Mouse (Mus musculus) intestine, embryonic 15.5 days (tissue): ENCODE measurements around the gene Gk. TPM values are rescaled to one million over a fixed set of nuclear protein-coding genes. Genes with fewer than 3 reads are reported as not detected.

Experiments
- ATAC-seq: fragments of 200-750 bp; cut with Nextera tagmentation; 2 replicates; pipeline ENCODE4 v1.8.0; 2017; ENCODE audit warnings: moderate TSS enrichment, moderate library complexity
- H3K27ac ChIP-seq: fragments of 300-500 bp; sonication (generic); 2 replicates; pipeline ENCODE4 v1.5.1; 2015; ENCODE audit warnings: mild to moderate bottlenecking, inconsistent platforms
- H3K27me3 ChIP-seq: fragments of 300-500 bp; sonication (generic); replicated peaks from 2 replicates; pipeline ENCODE4 v1.6.1; 2015; ENCODE audit warnings: inconsistent platforms
- H3K36me3 ChIP-seq: fragments of 300-500 bp; sonication (generic); 2 replicates; pipeline ENCODE4 v1.6.1; 2015; ENCODE audit warnings: inconsistent platforms
- H3K4me1 ChIP-seq: fragments of 300-500 bp; sonication (generic); replicated peaks from 2 replicates; pipeline ENCODE4 v1.6.1; 2015; ENCODE audit warnings: inconsistent platforms
- H3K4me2 ChIP-seq: fragments of 300-500 bp; sonication (generic); replicated peaks from 2 replicates; pipeline ENCODE4 v1.6.1; 2015; ENCODE audit warnings: mild to moderate bottlenecking, inconsistent platforms
- H3K4me3 ChIP-seq: fragments of 300-500 bp; sonication (generic); replicated peaks from 2 replicates; pipeline ENCODE4 v1.5.1; 2015; ENCODE audit warnings: inconsistent platforms
- H3K9ac ChIP-seq: fragments of 300-500 bp; sonication (generic); 2 replicates; pipeline ENCODE4 v1.6.1; 2015; ENCODE audit warnings: inconsistent platforms
- H3K9me3 ChIP-seq: fragments of 300-500 bp; sonication (generic); 2 replicates; pipeline ENCODE4 v1.6.1; 2016; ENCODE audit warnings: inconsistent platforms
- WGBS: fragments of 180-500 bp; shearing (Covaris S2); methylation state at CpG from one replicate; pipeline ENCODE4 v1.1.7; 2015; 5-methylcytosine and 5-hydroxymethylcytosine counted together
- polyA plus RNA-seq: library from polyadenylated mRNA; unstranded; fragments of >200 nt; fragmentation: Nextera tagmentation; extraction: Ambion mirVana; gene quantifications from 2 replicates; pipeline ENCODE4 v1.2.1, GENCODE M21; 2015

Gk gene
- polyA plus RNA-seq, 1 experiment from 2014 or later = 24.5 TPM

DNA sequence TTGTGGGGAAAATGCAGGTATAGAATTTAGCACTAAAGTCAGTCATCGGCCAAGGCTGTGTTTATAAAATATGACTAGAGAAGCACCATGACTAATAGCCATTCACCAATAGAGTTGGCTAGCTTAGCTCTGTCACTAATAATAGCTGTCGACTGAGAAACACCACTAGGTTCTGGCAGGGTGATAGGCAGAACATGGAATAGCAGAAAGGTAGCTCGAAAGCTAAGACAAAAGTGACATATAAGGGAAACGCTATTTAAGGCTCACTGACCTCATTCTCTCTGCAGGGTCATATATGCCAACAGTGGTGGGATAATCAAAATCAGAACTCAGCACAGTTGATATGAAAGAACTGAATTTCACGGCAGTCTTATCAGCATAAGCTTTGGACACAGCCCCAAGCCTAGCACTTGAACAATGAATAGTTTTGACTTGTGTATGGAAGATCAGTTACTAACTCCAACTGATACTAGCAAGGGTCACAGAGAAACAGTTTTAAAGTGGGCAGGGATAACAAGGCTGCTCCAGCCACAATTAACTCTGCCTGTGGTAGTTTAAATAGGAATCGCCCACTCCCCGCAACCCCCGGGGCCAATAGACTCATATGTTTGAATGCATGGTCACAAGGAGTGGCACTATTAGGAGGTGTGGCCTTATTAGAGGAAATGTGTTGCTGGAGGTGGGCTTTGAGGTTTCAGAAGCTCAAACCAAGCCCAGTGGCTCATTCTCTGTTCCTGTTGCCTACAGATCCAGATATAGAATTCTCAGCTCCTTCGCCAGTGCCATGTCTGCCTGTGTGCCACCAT is 45.3 kb downstream of the Gk start:
- H3K27me3 ChIP-seq = no peaks in the 10 kb centered on the region
- no peak overlapping the region for H3K27ac ChIP-seq
- no peak overlapping the region for H3K9ac ChIP-seq
- no peak overlapping the region for H3K4me3 ChIP-seq
- H3K36me3 ChIP-seq = no peaks in the 10 kb centered on the region
- no peak for ATAC-seq
- WGBS = 88% methylated on average over 9 of the region's 9 CpGs
- H3K4me1 ChIP-seq = no peaks in the 10 kb centered on the region
- H3K9me3 ChIP-seq = no peaks in the 10 kb centered on the region
- no peak overlapping the region for H3K4me2 ChIP-seq

DNA sequence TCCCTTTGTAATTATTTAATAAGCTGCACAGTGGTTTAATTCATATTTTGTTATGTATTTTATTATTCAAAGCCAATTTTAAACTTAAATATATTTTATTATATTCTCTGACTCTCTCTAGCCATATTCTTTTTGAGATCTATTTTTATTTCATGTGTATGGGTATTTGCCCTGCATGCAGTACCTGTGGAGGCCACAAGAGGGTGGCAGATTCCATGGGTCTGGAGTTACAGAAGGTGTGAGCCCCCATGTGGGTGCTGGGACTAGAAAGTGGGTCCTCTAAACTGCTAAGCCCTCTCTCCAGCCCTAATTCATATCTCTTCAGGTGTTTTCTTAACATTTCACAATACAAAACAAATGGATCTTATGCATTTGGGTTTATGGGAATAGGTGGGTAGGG is 55.4 kb downstream of the Gk start:
- H3K4me1 ChIP-seq = no peaks in the 10 kb centered on the region
- H3K9me3 ChIP-seq = no peaks in the 10 kb centered on the region
- no peak for ATAC-seq
- no peak overlapping the region for H3K4me3 ChIP-seq
- H3K27ac ChIP-seq = no peak overlapping the region
- H3K36me3 ChIP-seq = no peaks in the 10 kb centered on the region
- H3K27me3 ChIP-seq = no peaks in the 10 kb centered on the region
- H3K9ac ChIP-seq = no peak overlapping the region
- H3K4me2 ChIP-seq = no peak overlapping the region

- Histone ChIP-seq H3K4me2 (no peak overlapping the region), H3K27me3 (no peaks in the 10 kb centered on the region), H3K27ac (no peak overlapping the region), H3K4me3 (no peak overlapping the region), H3K9me3 (no peaks in the 10 kb centered on the region), H3K4me1 (no peaks in the 10 kb centered on the region), H3K36me3 (no peaks in the 10 kb centered on the region), H3K9ac (no peak overlapping the region)
- 73% methylated on average over 3 of the region's 3 CpGs for WGBS
- ATAC-seq = no peak
Measured at GRCm38 (mm10) chrX:85710399-85710798, 66.2 kb downstream of the Gk start.

GRCm38 (mm10) chrX:85705715-85706114 is 70.9 kb downstream of the Gk start:
- ATAC-seq = no peak
- 90% methylated on average over 3 of the region's 3 CpGs for WGBS

GRCm38 (mm10) chrX:85683723-85684122 is 92.9 kb downstream of the Gk start:
- WGBS = 60% methylated on average over 2 of the region's 2 CpGs
- no peak for ATAC-seq
- Histone ChIP-seq H3K9me3 (no peaks in the 10 kb centered on the region), H3K9ac (no peak overlapping the region), H3K4me3 (no peak overlapping the region), H3K36me3 (no peaks in the 10 kb centered on the region), H3K27ac (no peak overlapping the region), H3K27me3 (no peaks in the 10 kb centered on the region), H3K4me2 (no peak overlapping the region), H3K4me1 (no peaks in the 10 kb centered on the region)

More at GRCm38 (mm10) chrX:85705715-85706114, 70.9 kb downstream of the Gk start:
- Histone ChIP-seq H3K4me3 (no peak overlapping the region), H3K9ac (no peak overlapping the region), H3K9me3 (no peaks in the 10 kb centered on the region), H3K4me1 (no peaks in the 10 kb centered on the region), H3K36me3 (no peaks in the 10 kb centered on the region), H3K27ac (no peak overlapping the region), H3K4me2 (no peak overlapping the region), H3K27me3 (no peaks in the 10 kb centered on the region)

DNA sequence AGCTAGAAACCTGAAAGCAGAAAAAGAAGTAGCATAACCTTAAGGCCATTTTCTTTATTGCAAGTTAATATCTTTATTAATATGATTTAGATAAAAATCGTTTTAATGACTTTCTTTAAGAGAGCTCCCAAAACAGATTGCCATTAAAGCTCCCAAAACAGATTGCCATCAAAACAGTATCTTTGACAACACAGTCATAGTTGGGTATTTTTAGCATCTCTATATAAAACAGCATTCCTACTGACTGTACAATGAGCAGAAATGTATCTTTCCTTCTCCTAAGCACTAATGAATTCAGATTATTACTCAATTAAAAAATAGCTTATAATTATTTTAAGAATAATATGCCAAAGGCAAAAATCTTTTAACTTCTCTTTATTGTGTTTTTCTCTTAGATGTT is 94.5 kb downstream of the Gk start:
- Histone ChIP-seq H3K9me3 (no peaks in the 10 kb centered on the region), H3K27ac (no peak overlapping the region), H3K4me2 (no peak overlapping the region), H3K4me1 (no peaks in the 10 kb centered on the region), H3K27me3 (no peaks in the 10 kb centered on the region), H3K36me3 (no peaks in the 10 kb centered on the region), H3K4me3 (no peak overlapping the region), H3K9ac (no peak overlapping the region)
- 65% methylated on average over 1 of the region's 1 CpGs for WGBS
- no peak for ATAC-seq

- H3K4me3 ChIP-seq = no peak overlapping the region
- no peak overlapping the region for H3K9ac ChIP-seq
- no peaks in the 10 kb centered on the region for H3K36me3 ChIP-seq
- ATAC-seq = no peak
- H3K9me3 ChIP-seq = no peaks in the 10 kb centered on the region
- WGBS = 18% methylated on average over 7 of the region's 7 CpGs
- no peak overlapping the region for H3K27ac ChIP-seq
- no peaks in the 10 kb centered on the region for H3K27me3 ChIP-seq
- no peaks in the 10 kb centered on the region for H3K4me1 ChIP-seq
- no peak overlapping the region for H3K4me2 ChIP-seq
Measured at GRCm38 (mm10) chrX:85676808-85677207, 99.8 kb downstream of the Gk start.

Other genes starting within 250 kb of the Gk start
- 4.6 and 5.5 TPM in 2 replicates for gene Tab3, start 202.8 kb downstream of the Gk start, polyA plus RNA-seq
- 0.10 and 0.20 TPM in 2 replicates for gene 5430427O19Rik, start 93.5 kb upstream of the Gk start, polyA plus RNA-seq